Mouse (Mus musculus): Measurements from ENCODE around the gene Rnpc3. TPM values are rescaled to one million over a fixed set of nuclear protein-coding genes. Genes with fewer than 3 reads are reported as not detected.
A peak's percentile ranks its signal among the peaks of the same experiment; 100 is the strongest.
"Not testable (repeated sequence)": the region's sequence is repeated elsewhere in the genome, so short reads cannot be mapped to it uniquely, and the experiment has no call there.

Gene Rnpc3
- 10 to 100 TPM; 22.6 to 33.8 (median 27.2) TPM for total RNA-seq (2022)

DNA sequence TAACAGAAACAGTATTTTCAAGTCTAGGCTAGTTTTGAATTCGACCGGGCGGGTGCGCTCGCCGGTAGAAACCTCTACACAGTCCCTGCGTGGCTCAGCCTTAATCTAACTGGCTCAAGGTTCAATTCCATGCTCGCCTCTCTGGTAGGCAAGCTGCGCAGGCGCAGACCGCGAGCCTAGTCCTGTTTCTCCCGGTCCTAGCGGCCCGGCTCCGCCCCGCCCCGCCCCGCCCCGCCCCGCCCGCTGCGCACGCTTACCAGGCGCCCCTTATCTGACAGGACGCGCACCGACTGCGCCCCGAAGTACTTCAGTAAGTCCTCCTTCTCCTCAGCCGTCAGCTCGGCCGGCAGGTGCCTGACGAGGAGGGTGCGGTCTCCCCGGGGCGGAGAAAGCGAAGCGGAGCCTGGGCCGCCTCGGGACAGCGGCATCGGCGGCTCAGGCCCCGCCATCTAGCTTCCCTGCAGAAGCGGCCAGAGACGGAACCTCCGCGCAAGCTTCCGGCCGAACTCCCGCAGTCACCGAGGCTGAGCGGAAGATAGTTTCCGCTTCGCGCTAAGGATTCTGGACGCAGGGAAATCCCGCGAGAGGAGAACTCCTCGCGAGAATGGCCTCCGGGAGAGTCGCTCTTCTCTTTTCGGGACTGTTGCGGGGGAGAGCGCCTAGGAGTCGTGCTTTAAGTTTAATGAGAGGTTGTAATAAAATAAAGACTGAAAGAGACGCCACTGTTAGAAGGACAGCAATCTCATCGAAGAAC is at the start of gene Rnpc3:
Gene Rnpc3 (minus strand): TSS at position 544 of the 754 bp plus-strand sequence.
- DNase-seq = peak; percentile 89

DNA sequence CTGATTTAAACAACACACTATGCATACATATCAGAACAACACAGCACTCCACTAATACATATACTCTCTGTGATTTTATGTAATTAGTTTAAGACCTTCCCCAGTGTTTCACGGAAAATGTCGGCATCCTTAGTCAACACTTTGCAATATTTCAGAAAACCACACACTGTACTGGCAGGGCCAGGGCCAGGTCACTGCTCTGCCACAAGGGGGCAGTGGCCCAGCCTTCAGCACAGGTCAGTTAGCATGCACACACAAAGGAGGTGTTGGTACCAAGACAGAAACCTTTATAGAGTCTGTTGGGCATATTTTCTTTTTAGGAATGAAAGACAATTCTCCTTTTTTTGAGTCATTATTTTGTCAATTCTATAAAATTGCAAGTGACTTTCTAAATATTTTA is 27.0 kb upstream of the Rnpc3 start:
- DNase-seq = no peak

DNA sequence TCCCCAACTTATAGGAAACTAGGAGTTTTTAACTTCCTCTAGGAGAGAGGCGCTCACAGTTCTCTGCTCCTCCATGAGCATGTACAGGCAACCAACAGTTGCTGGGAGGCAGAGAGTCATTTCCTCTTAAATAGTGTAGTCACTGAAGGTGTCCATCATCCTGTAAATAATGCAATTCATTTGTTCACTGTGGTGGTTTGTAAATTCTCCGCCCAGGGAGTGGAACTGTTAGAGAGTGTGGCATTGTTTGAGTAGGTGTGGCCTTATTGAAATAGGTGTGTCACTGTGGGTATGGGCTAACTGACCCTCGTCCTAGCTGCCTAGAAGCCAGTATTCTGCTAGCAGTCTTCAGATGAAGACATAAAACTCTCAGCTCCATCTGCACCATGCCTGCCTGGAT is 24.4 kb upstream of the Rnpc3 start:
- no peak for DNase-seq

DNA sequence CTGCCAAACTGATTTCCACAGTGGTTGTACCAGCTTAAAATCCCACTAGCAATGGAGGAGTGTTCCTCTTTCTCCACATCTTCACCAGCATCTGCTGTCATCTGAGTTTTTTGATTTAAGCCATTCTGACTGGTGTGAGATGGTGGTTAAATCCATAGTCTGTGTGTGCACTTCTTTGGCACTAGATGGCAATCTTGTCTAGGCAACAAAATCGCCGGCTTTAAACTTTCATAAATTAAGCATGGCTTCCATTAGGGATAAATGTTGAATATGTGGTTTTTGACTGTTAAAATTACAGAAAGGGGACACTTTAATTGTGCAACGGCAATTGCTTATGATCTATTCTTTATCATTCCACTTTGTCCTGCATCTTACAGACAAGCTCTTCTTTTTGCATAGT is 21.4 kb upstream of the Rnpc3 start:
- DNase-seq = not testable (repeated sequence)

DNA sequence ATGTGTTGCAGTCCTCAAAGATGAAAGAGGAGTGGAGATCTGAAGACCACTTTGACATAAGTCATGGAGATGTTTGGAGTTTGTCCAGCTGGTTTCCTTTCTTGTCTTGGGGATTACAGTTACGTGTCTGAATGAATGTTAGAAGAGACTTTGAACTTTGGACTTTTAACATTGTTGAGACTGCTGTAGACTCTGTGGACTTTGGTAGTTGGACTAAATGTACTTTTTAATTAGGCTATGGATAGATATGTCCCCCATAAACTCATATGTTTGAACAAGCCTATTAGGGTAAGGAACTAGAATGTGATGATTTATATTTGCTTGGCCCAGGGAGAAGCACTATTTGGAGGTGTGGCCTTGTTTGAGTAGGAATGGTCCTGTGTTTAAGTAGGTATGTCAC is 9.6 kb upstream of the Rnpc3 start:
- DNase-seq = no peak

DNA sequence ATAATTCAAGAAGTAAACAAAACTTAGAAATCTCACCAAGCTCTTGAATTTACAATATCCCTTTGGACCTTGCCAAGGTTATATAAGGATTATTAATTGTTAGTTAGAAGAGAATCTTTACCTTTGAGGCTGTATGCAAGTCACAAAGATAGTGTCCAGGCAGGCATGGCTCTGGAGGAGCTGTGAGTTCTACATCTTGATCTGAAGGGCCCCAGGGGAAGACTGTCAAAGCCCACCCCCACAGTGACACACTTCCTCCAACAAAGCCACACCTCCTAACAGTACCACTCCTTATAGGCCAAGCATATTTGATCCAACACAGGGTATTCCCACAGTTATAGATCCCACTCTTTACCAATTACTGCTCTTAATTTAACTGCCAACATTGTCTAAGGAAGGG is 4.3 kb upstream of the Rnpc3 start:
- no peak for DNase-seq

DNA sequence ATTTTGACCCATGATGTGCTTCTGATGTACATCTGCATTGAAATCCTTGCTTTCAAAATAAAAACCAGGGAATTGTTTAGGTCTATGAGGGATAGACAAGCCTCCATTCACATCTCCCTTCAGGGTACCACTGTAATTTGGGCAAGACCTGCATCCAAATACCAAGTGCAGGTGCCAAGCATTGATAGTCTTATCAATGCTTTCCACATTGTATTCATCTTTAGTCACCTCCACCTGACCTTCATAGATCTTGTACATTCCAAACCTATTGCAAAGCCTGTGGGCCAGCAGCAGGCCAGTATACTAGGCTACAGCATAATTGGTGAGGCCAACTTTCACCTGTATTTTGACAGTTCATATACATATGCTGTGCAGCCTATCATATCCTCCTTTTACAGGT is 1.7 kb upstream of the Rnpc3 start:
- DNase-seq = no peak

DNA sequence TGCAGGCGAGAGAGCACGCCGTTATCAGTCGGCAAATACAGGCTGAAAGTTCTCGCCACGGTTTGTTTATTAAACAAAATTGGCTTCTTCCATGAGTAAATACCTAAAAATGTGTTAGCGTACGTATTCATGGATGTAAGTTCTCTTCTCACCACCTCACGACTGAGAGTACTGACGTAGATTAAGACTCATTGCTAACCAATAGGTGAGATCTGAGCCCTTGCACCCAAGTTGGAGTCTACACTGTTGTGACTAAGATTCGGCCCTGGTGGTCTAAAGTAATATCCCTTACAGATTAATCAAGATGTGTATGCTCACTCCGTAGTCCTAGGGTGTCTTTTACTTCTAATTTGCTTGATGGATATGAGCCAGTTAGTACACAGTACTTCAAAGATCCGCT is 615 bp upstream of the Rnpc3 start:
- no peak for DNase-seq

DNA sequence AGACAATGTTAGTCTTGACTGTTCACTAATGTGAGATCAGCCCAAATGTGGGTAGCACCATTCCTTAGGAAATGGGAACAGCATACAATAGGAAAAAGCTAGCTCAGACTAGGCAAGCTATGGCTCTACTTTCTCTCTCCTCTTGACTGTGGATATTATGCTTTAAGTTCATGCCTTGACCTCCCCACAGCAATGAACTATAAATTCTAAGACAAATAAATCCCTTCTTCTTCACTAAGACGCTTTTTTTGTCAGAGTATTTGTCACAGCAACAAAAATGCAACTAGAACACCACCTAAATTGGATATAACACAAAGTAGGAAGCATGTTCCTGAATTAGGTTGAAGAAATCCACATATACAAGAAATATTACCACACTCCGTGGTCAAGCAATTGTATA is 23.4 kb downstream of the Rnpc3 start, which contains the start of gene Amy1:
Gene Amy1 (minus strand): TSS at position 101 of the 400 bp plus-strand sequence.
- DNase-seq = no peak

DNA sequence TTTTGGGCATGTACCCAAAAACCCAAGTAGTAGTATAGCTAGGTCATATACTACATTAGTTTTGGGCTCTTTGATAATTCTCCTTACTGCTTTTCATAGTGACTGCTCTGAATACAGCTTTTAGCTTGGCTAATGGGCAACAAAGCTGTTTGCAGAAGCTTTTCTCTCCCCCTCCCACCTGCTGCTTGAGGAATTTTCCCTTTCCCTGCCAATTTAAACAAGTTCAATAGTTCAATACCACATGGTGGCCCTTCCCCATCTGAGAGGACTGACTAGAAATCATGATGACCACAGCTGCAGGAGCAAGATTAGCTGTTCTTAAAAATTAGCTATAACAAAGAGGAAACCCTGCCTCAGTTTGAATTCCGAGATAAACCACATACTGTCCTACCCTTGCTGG is 39.1 kb downstream of the Rnpc3 start:
- DNase-seq = no peak

DNA sequence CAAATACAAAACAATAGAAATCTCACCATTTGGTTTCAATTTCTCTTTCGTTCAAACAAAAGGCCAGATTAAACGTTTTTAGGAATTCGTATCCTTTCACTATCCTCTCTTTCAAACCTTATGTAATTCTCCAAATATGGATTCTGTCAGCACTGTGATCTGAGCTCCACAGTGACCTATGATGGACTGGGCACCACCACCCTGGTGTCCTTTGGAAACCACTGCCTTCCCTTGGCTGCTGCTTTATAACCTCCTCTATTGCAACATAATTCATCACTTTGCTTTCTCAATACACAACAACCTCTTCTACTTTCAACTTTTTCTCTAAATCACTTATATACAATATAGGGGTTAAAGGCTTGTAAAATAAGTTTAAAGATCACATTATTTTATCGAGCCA is 55.4 kb downstream of the Rnpc3 start:
- DNase-seq = peak; percentile 19

DNA sequence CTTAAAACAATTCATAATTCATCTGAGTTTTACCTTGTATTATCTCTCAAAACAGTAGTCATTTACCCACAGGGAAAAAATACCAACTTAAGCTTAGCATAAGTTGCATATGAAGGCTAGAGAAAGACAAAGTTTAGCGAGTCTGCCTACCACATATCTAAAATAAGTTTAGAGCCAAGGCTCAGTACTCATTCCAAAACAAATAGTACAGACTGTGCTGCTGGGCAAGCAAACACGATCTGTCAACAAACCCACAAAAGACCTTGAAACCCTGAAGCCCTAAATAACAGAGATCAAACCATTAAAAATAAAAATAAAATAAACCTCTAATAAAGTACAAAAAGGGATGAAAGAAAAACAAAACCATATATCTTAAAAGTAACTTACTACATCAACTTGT is 55.8 kb downstream of the Rnpc3 start:
- DNase-seq = no peak

DNA sequence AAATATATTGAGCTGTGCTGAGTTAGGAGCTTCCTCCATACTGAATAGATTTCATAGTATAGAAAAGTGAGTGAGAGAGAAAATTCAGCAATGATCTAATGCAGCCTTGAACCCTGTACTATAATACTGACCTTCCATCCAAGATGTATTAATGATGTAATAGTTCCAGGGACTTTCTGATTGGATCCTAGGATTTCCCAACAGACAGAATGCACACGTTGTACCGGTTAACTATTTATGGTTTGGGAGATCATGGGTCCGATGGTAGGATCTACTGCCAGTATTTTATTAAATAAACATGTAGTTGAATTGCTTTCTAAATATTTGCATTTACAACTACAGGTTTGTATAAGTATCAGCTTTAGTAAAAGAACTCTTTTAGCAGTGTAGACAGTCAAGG is 57.8 kb downstream of the Rnpc3 start:
- no peak for DNase-seq

Other genes starting within 250 kb of the Rnpc3 start
- gene Amy2a1, start 97.7 kb downstream of the Rnpc3 start, total RNA-seq (2022) = not detected
- 10 to 100 TPM; 14.1 to 39.6 (median 29.0) TPM for gene Amy1, start 23.4 kb downstream of the Rnpc3 start, total RNA-seq (2022)

Data from adrenal gland, adult 8-10 months (tissue).